Mouse (Mus musculus): ENCODE data around the gene Rapgef6.
"Not testable (repeated sequence)": the region's sequence is repeated elsewhere in the genome, so short reads cannot be mapped to it uniquely, and the experiment has no call there.

Rapgef6 gene

GRCm38 (mm10) chr11:54592585-54592984 lies 69.9 kb downstream of the Rapgef6 start:
- DNase-seq, result no peak

GRCm38 (mm10) chr11:54594049-54594448 lies 71.4 kb downstream of the Rapgef6 start:
- DNase-seq, result no peak

- DNase-seq, result no peak
Observed at GRCm38 (mm10) chr11:54595053-54595452, 72.4 kb downstream of the Rapgef6 start.

- no peak for DNase-seq
Observed at GRCm38 (mm10) chr11:54595905-54596555, 73.4 kb downstream of the Rapgef6 start.

GRCm38 (mm10) chr11:54597902-54598447 lies 75.3 kb downstream of the Rapgef6 start:
- DNase-seq, result no peak

- DNase-seq, result no peak
Observed at GRCm38 (mm10) chr11:54601121-54601520, 78.5 kb downstream of the Rapgef6 start.

- not testable (repeated sequence) for DNase-seq
Observed at GRCm38 (mm10) chr11:54602764-54603163, 80.1 kb downstream of the Rapgef6 start.

- no peak for DNase-seq
Observed at GRCm38 (mm10) chr11:54604415-54604814, 81.8 kb downstream of the Rapgef6 start.

- DNase-seq, result no peak
Observed at GRCm38 (mm10) chr11:54613628-54614027, 91.0 kb downstream of the Rapgef6 start.

- DNase-seq, result no peak
Observed at GRCm38 (mm10) chr11:54614560-54614959, 91.9 kb downstream of the Rapgef6 start.

GRCm38 (mm10) chr11:54618841-54619240 lies 96.2 kb downstream of the Rapgef6 start:
- DNase-seq, result no peak

GRCm38 (mm10) chr11:54621725-54622124 lies 99.1 kb downstream of the Rapgef6 start:
- no peak for DNase-seq

- no peak for DNase-seq
Observed at GRCm38 (mm10) chr11:54626905-54627304, 104.3 kb downstream of the Rapgef6 start.

GRCm38 (mm10) chr11:54646420-54646819 lies 123.8 kb downstream of the Rapgef6 start:
- no peak for DNase-seq

GRCm38 (mm10) chr11:54648573-54648972 lies 125.9 kb downstream of the Rapgef6 start:
- DNase-seq, result no peak

- DNase-seq, result no peak
Observed at GRCm38 (mm10) chr11:54655420-54655819, 132.8 kb downstream of the Rapgef6 start.

GRCm38 (mm10) chr11:54673575-54674298 lies 151.1 kb downstream of the Rapgef6 start:
- DNase-seq, result no peak

- peak; percentile 24 for DNase-seq
Observed at GRCm38 (mm10) chr11:54675792-54676489, 153.3 kb downstream of the Rapgef6 start.

GRCm38 (mm10) chr11:54679141-54679540 lies 156.5 kb downstream of the Rapgef6 start:
- DNase-seq, result no peak

- DNase-seq, result no peak
Observed at GRCm38 (mm10) chr11:54684831-54685230, 162.2 kb downstream of the Rapgef6 start.

GRCm38 (mm10) chr11:54690171-54690570 lies 167.5 kb downstream of the Rapgef6 start:
- DNase-seq, result no peak

GRCm38 (mm10) chr11:54691179-54691578 lies 168.5 kb downstream of the Rapgef6 start:
- peak; percentile 54 for DNase-seq

GRCm38 (mm10) chr11:54693696-54694095 lies 171.0 kb downstream of the Rapgef6 start:
- no peak for DNase-seq

GRCm38 (mm10) chr11:54694291-54694690 lies 171.6 kb downstream of the Rapgef6 start:
- no peak for DNase-seq

Data from layer of hippocampus, adult 9-11 months (tissue).